Mouse (Mus musculus) embryonic facial prominence, embryonic 12.5 days (tissue): Measurements from ENCODE around the gene Sh3gl1. TPM values are rescaled to one million over a fixed set of nuclear protein-coding genes. Genes with fewer than 3 reads are reported as not detected.

Experiments
- ATAC-seq: fragments of 200-750 bp; cut with Nextera tagmentation; 2 replicates; pipeline ENCODE4 v1.8.0; 2017; ENCODE audit not compliant: insufficient number of reproducible peaks, insufficient read depth, low FRiP score, low TSS enrichment
- H3K27ac ChIP-seq: fragments of 300-500 bp; sonication (generic); 2 replicates; pipeline ENCODE4 v1.5.1; 2016; ENCODE audit warnings: mild to moderate bottlenecking
- H3K27me3 ChIP-seq: fragments of 300-500 bp; sonication (generic); 2 replicates; pipeline ENCODE4 v1.6.1; 2016; ENCODE audit warnings: mild to moderate bottlenecking, moderate library complexity
- H3K36me3 ChIP-seq: fragments of 300-500 bp; sonication (generic); 2 replicates; pipeline ENCODE4 v1.6.1; 2016; ENCODE audit warnings: mild to moderate bottlenecking
- H3K4me1 ChIP-seq: fragments of 300-500 bp; sonication (generic); 2 replicates; pipeline ENCODE4 v1.6.1; 2016
- H3K4me2 ChIP-seq: fragments of 300-500 bp; sonication (generic); replicated peaks from 2 replicates; pipeline ENCODE4 v1.6.1; 2016; ENCODE audit warnings: mild to moderate bottlenecking, moderate library complexity
- H3K4me3 ChIP-seq: fragments of 300-500 bp; sonication (generic); 2 replicates; pipeline ENCODE4 v1.5.1; 2016; ENCODE audit warnings: mild to moderate bottlenecking
- H3K9ac ChIP-seq: fragments of 300-500 bp; sonication (generic); 2 replicates; pipeline ENCODE4 v1.6.1; 2016; ENCODE audit warnings: mild to moderate bottlenecking, moderate library complexity
- H3K9me3 ChIP-seq: fragments of 300-500 bp; sonication (generic); 2 replicates; pipeline ENCODE4 v1.6.1; 2016; ENCODE audit warnings: mild to moderate bottlenecking, moderate library complexity
- WGBS: fragments of 180-500 bp; shearing (Covaris S2); methylation state at CpG from one replicate; pipeline ENCODE4 v1.1.7; 2016; 5-methylcytosine and 5-hydroxymethylcytosine counted together
- polyA plus RNA-seq: library from polyadenylated mRNA; unstranded; fragments of >200 nt; fragmentation: Nextera tagmentation; extraction: Ambion mirVana; gene quantifications from 2 replicates; pipeline ENCODE4 v1.2.1, GENCODE M21; 2016

The Sh3gl1 gene
- polyA plus RNA-seq, 1 experiment from 2014 or later: 173 TPM

DNA sequence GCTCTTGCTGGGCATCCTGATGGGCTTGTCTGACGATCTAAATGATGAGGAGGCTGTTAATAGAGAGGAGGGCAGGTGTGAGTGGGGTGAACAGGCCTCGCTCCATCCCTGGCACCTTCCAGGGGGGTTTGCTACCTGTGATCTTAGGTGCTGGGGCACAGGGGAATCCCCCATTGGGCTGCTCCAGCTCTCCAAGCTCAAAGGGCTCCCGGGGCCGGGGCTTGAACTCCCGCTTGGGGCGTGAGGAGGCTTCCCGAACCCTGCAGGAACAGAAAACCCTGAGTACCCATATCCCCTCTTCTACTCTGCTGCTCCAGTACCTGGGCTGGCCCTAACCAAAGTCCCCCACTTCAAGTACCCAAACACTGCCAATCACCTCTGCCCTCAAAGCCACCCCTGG lies 18.6 kb downstream of the Sh3gl1 start:
- no peak for ATAC-seq
- no peaks in the 10 kb centered on the region; the same call in 1 of the 2 replicates for H3K4me1 ChIP-seq
- H3K4me2 ChIP-seq: no peak overlapping the region
- H3K36me3 ChIP-seq: peaks cover 73% of the 10 kb centered on the region
- no peak overlapping the region for H3K4me3 ChIP-seq
- WGBS: 87% methylated on average over 7 of the region's 7 CpGs
- H3K27ac ChIP-seq: no peak overlapping the region
- no peaks in the 10 kb centered on the region for H3K9me3 ChIP-seq
- H3K27me3 ChIP-seq: no peaks in the 10 kb centered on the region
- no peak overlapping the region for H3K9ac ChIP-seq

DNA sequence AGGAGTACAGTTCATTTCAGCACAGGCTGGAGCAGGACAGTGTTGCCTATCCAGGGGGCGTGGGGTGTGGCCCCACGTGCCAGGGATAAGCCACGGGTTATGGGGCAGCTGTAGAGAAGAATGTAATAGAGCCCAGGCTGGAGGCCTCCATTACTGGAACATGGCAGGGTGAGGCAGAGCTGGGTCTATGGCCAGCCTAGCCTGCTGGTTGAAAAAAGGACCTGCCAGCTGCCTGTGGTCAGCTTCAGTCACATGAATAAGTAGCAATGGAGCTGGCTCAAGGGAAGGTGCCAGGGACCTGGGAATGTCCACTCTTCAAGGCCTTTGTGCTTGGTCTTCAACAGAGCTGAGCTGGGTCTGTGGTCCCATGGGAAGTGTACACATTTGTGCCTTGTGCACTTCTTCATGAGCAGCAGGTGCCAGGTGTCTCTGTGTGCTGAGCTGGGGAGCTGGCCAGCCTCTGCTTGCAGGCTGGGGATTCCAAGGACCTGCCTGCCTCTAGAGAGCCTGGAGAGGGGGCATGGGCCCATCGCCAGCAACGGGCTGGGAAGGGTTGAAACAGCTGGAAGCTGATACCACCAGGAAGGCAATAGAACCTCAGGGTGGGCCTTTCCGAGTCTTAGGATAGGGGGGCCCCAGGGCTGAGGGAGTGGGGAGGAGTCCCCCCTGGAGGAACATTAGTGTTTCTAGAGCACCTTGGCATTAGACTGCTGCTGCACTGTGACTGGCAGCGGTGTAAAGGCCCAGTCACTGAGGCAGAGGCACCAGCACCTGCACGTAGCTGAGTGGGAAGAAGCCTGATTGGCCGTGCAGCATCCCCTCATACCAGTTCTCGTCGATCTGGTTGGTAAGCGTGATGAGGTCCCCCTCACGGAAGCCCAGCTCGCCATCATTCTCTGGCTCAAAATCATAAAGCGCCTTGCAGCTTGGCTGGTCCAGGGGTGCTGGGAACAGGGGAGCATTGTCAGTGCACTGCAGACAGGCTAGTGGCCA lies 19.3 kb downstream of the Sh3gl1 start:
- no peak overlapping the region for H3K27ac ChIP-seq
- no peaks in the 10 kb centered on the region for H3K9me3 ChIP-seq
- peaks cover 78% of the 10 kb centered on the region for H3K36me3 ChIP-seq
- 80% methylated on average over 15 of the region's 15 CpGs for WGBS
- H3K9ac ChIP-seq: no peak overlapping the region
- H3K4me3 ChIP-seq: no peak overlapping the region
- no peak overlapping the region for H3K4me2 ChIP-seq
- no peaks in the 10 kb centered on the region for H3K4me1 ChIP-seq
- ATAC-seq: no peak
- H3K27me3 ChIP-seq: no peaks in the 10 kb centered on the region

DNA sequence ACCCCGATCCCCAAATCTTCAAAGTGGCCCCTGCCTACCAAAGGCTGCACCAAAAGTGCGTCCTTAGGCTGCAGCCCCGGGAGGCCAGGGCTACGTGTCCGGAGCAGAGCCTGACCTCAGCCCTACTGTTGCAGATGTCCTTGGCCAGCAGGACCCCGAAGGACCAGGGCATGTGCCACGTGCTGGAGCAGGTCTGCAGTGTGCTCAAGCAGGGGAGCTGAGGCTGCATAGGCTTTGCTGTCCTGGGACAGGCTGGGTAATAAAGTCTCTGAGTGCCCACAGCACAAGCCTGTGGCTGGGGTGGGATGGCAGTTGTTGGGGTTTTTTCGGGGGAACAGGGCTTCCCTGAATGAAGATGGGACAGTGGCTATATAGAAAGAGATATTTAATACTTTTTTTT lies 20.1 kb downstream of the Sh3gl1 start:
- Histone ChIP-seq H3K9me3 (no peaks in the 10 kb centered on the region), H3K27me3 (no peaks in the 10 kb centered on the region), H3K27ac (no peak overlapping the region), H3K4me2 (no peak overlapping the region), H3K4me1 (peaks cover 1% of the 10 kb centered on the region; the same call in 1 of the 2 replicates), H3K36me3 (peaks cover 86% of the 10 kb centered on the region), H3K9ac (no peak overlapping the region), H3K4me3 (no peak overlapping the region)
- 89% methylated on average over 8 of the region's 8 CpGs for whole genome bisulfite sequencing
- ATAC-seq: no peak

DNA sequence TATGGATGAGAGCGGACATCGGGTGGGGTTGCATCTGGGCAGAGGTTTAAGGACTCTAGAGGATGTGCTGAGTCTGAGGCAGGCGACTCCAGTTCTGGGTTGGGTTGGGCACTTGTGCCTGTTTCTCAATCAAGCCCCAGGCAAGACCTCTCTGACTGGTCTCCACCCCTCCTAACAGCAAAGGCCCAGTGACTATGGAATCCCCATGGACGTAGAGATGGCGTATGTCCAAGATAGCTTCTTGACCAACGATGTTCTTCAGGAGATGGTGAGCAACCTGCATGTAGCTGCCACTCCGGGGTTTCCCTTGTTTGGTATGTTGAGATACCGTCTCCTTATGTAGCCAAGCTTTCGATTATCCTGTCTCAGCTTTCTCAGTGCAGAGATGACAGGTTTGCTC lies 21.1 kb downstream of the Sh3gl1 start:
- Histone ChIP-seq H3K9me3 (no peaks in the 10 kb centered on the region), H3K9ac (no peak overlapping the region), H3K27me3 (no peaks in the 10 kb centered on the region), H3K4me3 (no peak overlapping the region), H3K27ac (no peak overlapping the region), H3K4me2 (no peak overlapping the region), H3K4me1 (peaks cover 12% of the 10 kb centered on the region), H3K36me3 (peaks cover 87% of the 10 kb centered on the region)
- WGBS: 94% methylated on average over 9 of the region's 9 CpGs
- ATAC-seq: no peak

DNA sequence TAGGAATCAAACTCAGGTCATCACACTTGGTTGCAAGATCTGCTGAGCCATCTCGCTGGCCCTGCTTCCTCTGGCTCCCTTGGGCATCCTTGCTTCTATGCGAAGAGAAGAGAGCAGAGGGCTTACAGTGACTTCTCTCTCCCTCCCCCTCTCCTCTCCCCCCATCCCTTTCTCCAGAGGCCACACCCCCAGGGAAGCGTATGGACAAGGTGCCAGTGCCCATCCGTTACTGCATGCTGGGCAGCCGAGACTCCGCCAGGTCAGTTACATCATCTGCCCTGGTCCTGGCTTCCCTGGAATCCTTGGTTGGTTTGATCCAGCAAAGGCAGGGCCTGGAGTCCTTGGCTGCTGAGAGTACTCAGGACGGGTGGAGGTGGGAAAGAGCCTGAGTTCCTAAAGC lies 25.0 kb downstream of the Sh3gl1 start:
- Histone ChIP-seq H3K4me1 (peaks cover 27% of the 10 kb centered on the region), H3K4me2 (no peak overlapping the region), H3K27ac (no peak overlapping the region), H3K9me3 (no peaks in the 10 kb centered on the region), H3K9ac (no peak overlapping the region), H3K27me3 (no peaks in the 10 kb centered on the region), H3K4me3 (no peak overlapping the region), H3K36me3 (peaks cover 53% of the 10 kb centered on the region)
- no peak for ATAC-seq
- 89% methylated on average over 7 of the region's 7 CpGs for WGBS

DNA sequence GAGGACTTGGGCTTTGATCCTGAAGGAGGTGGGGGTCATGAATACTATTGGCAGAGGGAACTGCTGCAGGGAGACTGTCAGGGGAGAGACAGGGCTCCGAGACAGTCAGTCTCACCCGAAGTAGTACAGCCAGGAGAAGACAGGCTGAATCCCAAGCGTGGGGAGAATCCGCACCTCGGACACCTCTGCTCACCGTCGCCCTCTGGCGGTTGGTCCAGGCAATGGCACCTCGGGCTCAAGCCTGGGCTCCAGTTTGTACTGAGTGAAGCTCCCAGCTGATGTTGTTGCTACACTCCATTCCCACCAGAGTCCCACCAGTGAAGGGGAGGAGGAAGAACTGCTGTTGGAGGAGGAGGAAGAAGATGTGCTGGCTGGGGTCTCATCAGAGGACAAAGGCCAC lies 25.8 kb downstream of the Sh3gl1 start:
- WGBS: 9% methylated on average over 9 of the region's 9 CpGs
- Histone ChIP-seq H3K27me3 (no peaks in the 10 kb centered on the region), H3K9me3 (no peaks in the 10 kb centered on the region), H3K4me1 (peaks cover 27% of the 10 kb centered on the region), H3K27ac (no peak overlapping the region), H3K36me3 (peaks cover 46% of the 10 kb centered on the region), H3K4me3 (peak overlapping the region; percentile 82), H3K4me2 (peak overlapping the region; percentile 93), H3K9ac (peak overlapping the region; percentile 85)
- no peak for ATAC-seq

DNA sequence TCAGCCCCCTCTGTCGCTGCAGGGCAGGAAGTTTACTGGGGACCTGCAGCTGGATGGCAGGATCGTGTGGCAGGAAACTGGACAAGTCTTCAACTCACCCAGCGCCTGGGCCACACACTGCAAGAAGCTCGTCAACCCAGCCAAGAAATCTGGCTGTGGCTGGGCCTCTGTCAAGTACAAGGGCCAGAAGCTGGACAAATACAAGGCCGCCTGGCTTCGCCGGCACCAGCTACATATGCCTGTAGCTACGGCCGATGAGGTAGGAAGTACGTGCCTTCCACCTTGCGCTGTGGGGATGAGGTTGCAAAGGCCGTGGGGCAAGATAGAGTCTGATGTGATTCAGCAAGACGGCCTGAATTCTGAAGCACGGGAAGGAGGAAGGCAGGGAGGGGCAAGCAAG lies 26.2 kb downstream of the Sh3gl1 start:
- peaks cover 42% of the 10 kb centered on the region for H3K36me3 ChIP-seq
- H3K9ac ChIP-seq: peak overlapping the region; percentile 85
- H3K4me2 ChIP-seq: peak overlapping the region; percentile 93
- H3K4me1 ChIP-seq: peaks cover 27% of the 10 kb centered on the region
- no peaks in the 10 kb centered on the region for H3K9me3 ChIP-seq
- H3K4me3 ChIP-seq: peak overlapping the region; percentile 82
- ATAC-seq: no peak
- WGBS: 61% methylated on average over 14 of the region's 14 CpGs
- H3K27ac ChIP-seq: peak overlapping the region; percentile 55; the same call in 1 of the 2 replicates
- no peaks in the 10 kb centered on the region for H3K27me3 ChIP-seq

DNA sequence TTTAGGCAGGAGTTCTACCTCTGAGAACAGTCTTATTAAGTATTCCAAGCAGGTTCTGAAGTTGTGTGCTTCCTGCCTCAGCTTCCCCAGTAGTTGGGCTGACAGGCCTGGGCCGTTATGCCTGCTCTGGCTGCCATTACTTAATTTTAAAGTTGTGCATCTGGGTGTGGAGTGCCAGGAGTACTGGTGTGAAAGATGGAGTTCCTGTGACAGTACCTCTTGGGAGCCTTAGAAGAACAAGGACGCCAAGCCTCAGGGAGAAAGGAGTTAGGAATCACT lies 26.5 kb downstream of the Sh3gl1 start:
- Histone ChIP-seq H3K36me3 (peaks cover 38% of the 10 kb centered on the region), H3K9ac (peak overlapping the region; percentile 85), H3K9me3 (no peaks in the 10 kb centered on the region), H3K27ac (peak overlapping the region; percentile 96; the same call in 1 of the 2 replicates), H3K4me3 (peak overlapping the region; percentile 82), H3K27me3 (no peaks in the 10 kb centered on the region), H3K4me1 (peaks cover 27% of the 10 kb centered on the region), H3K4me2 (peak overlapping the region; percentile 93)
- 27% methylated on average over 2 of the region's 2 CpGs for WGBS
- ATAC-seq: no peak

DNA sequence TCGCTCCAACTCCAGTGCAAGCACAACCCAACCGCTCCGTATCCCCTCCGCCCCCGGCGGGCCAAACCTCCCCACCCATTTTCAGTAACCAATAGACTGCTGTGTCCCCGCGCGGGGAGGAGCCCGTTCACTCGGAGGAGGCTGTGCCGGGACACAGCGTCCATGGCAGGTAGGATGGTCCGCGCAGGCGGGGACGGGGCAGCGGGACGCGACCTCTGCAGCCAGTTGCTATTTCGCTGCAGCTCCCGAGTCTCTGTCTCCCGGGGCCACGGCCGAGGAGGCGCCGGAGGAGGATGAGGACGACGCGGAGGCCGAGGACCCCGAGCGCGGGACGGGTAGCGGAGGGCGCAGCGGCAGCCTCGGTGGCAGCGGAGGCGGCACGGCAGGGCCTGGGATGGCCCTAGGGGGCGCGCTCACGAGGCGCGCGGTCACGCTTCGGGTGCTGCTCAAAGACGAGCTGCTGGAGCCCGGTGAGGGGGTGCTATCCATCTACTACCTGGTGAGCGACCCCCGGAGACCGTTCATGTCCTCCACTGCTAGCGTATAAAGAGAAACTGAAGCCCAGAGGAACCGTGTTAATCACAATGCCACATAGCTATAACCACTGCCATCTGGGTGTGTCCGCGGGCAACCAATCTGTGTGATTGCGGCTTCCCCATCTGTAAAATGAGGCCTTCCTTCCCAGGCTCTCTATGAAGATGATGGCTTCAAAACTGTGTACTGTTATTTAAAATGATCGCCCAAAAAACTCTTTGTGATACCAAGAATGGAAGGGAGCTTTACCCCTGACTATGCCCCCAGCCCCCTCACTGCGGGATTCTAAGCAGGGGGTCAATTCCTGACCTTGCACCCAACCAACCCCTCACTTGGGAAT lies 27.1 kb downstream of the Sh3gl1 start:
- H3K9me3 ChIP-seq: no peaks in the 10 kb centered on the region
- H3K4me3 ChIP-seq: peak overlapping the region; percentile 82
- peaks cover 33% of the 10 kb centered on the region for H3K36me3 ChIP-seq
- peak overlapping the region; percentile 93 for H3K4me2 ChIP-seq
- 1% methylated on average over 62 of the region's 62 CpGs for WGBS
- H3K4me1 ChIP-seq: peaks cover 27% of the 10 kb centered on the region
- peak; percentile 90 for ATAC-seq
- H3K27ac ChIP-seq: peak overlapping the region; percentile 96
- H3K9ac ChIP-seq: peak overlapping the region; percentile 85
- H3K27me3 ChIP-seq: no peaks in the 10 kb centered on the region

DNA sequence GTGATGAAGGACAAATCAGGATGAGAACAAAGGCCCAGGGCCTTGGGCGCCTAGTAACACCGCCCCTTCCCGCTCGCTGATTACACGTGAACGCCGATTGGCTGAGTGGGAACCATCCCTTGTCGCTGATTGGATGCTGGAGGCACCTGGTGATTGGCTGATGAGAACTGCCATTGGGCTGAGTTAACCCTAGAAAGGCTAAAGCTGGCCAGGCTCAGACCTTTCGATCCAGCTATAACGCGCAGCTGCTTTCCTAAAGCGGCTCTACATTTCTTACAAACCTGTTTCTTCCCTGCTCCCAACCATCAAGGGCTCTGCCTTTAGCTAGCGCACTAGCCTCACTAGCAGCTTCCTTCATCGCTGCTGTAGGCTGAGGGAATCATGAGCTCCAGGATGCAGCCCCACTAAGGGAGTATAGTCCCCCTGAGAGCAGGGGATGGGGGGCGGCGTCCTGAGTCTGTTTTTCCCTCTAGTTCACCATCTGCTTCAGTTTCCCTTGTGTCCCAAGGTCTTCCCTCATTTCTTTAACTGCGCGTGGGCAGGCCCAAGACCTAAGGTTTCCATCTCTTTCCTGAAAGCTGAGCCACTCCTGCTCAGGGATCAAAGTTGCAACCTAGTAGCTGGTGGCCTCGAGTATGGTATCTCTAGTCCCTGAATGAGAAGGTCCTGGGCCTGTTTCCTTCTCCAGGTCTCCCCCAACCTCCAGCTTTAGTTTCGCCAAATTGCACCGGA lies 27.9 kb downstream of the Sh3gl1 start:
- Histone ChIP-seq H3K4me2 (peak overlapping the region; percentile 93), H3K27ac (peak overlapping the region; percentile 96), H3K27me3 (no peaks in the 10 kb centered on the region), H3K9ac (peak overlapping the region; percentile 85), H3K4me3 (peak overlapping the region; percentile 82), H3K4me1 (peaks cover 27% of the 10 kb centered on the region), H3K36me3 (peaks cover 25% of the 10 kb centered on the region), H3K9me3 (no peaks in the 10 kb centered on the region)
- ATAC-seq: peak; percentile 87
- under 1% methylated on average over 21 of the region's 21 CpGs for WGBS
